Mouse (Mus musculus) 416B (cell line): ENCODE results near the gene Proser1.

Source experiments
- DNase-seq: peaks from one replicate; pipeline ENCODE4 v3.0.0; 2011; ENCODE audit warnings: low read depth

Proser1 gene

DNA sequence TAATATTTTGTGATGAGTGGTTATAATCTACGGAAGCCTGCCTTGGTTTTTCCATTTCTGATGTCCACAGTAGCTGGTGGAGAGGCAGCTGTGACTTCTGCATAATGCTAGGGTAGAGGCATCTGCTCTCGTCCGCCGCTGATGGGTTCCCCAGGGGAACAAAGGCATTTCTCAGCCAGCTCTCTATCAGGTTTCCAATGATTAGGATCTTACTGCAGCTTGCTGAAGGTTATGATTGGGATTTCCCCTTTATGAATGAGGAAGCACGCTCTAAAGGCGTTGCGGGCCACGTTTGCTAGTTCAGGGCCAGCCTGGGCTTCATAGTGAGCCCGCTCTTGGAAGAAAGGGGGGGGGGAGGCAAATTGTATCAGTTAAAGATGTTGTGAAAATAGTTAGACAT lies 3.0 kb downstream of the Proser1 start:
- peak; percentile 20 for DNase-seq

DNA sequence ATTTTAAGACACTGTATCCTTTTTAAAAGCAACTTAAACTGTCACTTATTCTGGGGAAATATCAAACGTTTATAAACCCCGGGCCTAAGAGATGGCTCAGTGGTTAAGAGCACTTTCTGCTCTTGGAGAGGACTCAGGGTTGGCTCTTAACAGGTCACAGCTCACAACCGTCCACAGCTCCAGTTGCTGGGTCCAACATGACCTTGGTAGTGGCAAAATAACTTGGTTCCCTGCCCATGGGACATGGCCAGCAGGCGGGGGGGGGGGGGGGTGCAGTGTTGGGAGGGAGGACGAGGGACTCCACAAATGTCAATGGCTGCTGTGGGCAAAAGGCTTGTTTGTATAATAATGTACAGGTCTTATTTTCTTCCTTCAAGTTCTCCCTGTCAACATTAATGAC lies 3.9 kb downstream of the Proser1 start:
- DNase-seq: no peak

DNA sequence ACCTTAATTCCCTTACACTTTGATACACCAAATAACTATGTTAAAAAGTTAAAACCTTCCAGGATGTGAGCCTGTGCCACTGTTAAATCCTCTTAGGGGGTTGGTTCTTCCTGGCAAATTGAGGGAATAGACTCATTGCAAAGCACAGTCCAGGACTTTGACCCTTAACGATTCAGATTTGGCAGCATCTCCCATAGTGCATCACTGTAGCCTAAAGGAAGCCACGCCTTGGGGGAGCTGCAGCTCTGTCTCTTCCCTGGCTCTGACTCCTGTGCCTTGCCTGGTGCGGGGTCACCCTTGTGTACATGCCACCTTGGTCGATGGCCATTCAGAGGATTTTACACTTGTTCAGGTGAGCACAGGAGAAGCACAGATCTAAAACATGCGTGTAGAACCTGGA lies 6.2 kb downstream of the Proser1 start:
- no peak for DNase-seq

DNA sequence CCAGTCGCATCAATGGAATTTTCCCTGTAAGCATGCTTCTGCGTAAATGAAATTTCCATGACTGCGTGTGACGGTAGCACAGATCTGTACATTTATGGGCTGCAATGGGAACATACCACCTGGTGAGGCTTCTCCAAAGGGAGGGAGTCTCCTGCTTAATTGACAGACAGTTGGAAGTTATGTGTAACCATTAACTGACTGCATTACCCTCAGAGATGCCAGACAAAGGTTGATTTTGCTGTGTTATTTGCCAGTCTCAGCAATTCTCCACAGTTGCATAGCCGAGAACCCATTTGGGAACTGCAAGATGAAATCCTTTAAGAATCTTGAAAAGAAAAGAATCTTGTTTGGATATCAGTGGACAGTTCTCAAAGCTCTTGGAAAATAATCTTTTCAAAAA lies 8.6 kb downstream of the Proser1 start:
- DNase-seq: no peak

DNA sequence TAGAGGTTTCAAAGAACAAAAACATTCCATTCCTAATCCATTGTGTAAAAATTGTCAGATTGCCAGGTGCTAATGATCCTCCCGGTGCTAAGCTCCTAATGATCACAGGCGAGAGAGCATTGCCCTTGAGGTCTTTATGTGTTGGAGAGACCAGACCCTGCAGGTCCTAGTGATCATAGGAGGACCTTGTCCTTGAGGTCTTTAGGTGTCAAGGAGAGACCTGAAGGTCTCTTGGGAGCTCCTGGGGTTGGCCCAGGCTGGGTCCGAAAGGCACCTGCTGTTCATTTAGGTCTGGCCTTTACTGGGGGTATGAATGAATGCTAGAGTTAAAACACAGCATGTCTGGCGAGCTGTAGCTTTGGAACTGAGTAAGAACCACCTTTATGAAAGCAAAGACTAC lies 10.7 kb downstream of the Proser1 start:
- DNase-seq: no peak

DNA sequence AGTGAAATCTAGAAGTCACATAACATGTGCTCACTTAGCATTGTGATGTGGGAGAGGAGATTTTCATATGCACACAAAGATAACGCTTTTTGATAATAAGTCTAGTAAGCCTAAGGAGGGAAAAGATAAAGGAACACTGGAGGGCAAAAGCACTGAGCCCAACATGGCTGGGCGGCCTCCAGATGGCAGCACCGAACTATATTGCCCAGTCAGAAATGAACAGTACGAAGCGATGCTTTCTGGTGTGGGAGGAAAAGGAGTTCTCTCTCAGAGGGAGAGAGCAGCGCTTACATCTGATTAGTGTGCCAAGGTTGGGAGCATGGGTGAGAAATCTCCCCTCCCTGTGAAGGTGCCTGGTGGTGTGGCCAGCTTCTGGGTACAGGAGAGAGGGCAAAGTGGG lies 12.4 kb downstream of the Proser1 start:
- DNase-seq: peak; percentile 21

DNA sequence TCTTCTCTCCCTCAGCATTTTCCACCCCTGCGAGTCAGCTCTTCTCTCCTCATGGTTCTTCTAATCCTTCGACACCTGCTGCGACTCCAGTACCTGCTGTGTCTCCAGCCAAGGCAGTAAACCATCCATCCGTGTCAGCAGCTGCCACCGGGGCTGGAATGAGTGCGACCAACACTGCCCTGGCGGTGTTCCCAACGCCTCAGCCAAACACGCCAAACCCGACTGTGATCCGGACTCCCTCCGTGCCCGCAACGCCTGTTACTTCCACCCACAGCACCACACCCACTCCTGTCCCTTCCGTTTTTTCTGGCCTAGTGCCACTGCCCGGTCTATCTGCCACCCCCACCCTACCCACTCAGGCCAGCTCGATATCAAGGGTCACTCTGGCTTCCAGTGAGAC lies 14.0 kb downstream of the Proser1 start:
- no peak for DNase-seq

DNA sequence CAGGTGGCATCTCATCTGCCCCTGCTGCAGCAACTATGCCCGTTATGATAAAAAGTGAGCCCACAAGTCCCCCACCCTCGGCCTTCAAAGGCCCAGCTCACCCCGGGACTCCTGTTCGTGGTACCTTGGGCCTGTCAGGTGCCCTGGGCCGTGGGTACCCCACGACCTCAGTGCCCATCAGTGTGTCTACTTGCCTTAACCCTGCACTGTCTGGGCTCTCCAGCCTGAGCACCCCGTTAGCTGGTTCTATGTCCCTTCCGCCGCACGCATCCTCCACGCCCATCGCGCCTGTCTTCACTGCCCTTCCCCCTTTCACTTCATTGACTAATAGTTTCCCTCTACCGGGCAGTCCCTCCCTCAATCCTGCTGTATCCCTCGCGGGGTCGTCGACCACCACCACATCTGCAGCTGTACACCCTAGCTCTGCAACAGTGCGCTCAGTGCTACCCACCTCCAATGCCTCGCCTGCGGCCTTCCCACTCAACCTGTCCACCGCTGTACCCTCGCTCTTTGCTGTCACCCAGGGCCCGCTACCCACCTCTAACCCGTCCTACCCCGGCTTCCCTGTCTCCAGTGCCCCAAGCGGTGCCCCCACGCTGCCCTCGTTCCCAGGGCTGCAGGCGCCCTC lies 15.1 kb downstream of the Proser1 start:
- DNase-seq: no peak

DNA sequence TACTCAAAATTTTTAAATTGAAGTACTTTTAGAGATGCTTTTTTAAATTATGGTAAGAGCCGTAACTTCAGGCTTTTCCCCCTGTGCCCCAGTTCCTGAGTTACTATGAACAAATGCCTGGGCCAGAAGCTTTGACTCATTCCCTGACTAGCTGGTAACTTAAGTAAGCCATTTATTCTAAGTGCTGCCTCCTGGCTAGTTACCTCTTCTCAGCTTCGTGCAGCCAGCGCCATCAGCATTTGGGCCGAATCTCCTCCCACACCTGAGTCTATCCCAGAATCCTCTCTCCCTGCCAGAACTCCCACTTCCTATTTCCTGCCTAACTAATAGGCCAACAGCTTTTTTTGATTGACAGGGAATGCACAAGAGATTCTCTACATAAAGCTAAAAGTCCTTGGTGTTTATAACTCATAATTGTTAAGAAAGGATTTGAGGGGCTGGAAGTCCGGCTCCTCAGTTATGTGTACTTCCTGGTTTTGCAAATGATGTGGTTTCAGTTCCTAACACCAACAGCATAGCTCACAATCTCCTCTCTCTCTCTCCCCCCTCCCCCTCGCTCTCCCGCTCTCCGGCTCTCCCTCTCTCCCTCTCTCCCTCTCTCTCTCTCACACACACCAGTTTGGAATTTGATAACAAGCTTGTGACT lies 20.1 kb downstream of the Proser1 start:
- DNase-seq: peak; percentile 17

DNA sequence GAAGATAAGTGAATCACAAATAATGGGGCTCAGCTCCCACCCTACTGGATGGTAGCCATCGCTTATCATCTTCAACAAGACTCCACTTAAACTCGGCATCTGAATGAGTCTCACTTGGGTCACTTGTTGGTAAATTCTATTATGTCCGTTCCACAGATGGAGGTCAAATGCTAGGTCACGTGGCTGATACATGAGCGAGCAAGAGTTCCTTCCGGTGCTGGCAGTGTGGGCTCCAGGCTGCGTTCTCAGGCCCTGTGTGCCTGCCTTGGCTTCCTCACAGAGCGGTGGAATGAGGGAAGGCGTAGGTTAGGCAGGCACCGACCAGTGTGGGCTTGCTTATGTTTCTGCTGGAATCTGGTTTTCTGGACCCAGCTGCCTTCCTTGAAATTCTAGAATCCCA lies 23.1 kb downstream of the Proser1 start:
- no peak for DNase-seq

DNA sequence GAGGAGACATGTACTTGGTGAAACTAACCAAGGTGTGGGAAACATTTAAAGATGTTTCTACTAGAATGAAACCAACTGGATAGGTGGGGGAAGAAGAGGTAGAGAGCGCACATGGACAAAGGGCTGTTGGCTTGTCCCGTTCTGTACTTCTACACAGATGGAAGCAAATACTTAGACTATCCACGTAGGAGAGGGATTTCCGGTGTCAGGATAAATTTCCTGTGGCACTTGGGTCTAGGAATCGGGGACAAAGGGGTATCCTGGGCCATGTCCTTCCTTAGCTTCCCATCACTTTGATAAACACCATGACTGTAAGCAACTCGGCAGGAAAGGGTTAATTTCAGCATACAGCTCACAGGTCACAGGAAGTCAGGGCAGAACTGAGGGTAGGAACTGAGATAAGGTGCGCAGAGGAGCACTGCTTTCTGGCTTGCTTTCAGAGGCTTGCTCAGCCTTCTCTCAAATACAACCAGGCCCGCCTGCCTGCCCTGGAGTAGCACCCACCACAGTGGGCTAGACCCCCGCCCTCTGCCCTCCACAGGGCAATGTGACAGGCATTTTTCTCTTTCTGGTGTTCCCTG lies 23.6 kb downstream of the Proser1 start:
- no peak for DNase-seq

DNA sequence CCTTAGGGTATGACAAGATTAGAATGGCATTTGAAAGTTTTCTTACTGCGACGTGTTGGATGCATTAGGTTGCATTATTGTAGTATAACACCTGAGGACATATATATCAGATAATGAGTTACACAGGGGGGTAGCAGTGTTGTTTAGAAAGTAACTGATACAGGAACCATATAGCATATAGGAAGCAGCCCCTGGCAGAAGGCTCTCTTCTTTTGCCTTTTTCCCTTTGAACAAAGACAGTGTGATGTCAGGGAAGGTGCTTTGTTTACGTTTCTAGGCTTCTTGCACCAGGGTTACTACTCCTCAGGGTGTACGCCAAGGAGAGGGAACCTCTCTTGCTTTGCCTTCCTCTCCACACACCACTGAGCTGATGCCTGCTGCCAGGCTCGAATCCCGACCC lies 24.9 kb downstream of the Proser1 start, which contains the start of gene Stoml3:
TSS of gene Stoml3 (plus strand) at position 301 of the 400 bp plus-strand sequence.
- no peak for DNase-seq

DNA sequence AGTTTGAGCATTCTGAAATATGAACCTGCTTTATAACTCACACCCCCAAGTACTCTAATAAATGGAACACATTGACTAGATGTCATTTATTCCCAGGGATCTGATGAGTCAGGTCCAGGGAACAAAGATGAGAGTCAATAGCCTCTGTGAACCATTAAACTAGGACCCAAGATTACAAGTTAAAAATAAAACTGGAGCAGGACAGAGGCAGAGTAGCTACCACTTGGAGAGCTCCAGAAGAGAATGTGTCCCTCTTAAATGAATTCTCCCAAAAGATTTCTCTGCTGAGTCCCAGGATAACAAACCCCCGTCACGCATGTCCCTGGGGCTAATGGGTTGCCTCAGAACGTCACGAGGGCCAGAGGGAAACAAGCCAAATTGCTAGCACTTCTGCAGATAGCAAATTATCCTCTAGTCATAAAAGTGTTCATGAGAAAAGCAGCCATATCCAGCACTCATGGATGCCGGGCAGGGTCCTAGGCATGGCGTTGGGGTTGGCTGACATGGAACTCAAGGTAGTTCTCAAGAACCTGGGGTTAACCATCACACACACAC lies 35.0 kb downstream of the Proser1 start:
- DNase-seq: no peak

DNA sequence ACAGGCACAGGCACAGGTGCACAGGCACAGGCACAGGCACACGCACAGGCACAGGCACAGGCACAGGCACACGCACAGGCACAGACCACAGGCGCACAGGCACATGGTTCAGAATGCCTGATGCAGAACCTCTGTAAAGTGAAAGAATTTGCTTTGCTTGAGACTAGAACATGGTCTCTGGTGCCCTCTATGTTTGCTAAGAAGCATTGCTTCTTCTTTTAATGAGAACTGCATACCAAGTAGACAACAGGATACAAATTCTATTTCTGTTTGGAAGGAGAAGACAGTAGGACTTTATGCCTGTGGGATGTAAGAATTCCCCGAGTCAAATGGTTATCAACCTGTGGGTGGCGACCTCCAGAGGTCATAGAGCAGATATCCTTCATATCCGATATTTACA lies 39.0 kb downstream of the Proser1 start:
- peak; percentile 62 for DNase-seq

DNA sequence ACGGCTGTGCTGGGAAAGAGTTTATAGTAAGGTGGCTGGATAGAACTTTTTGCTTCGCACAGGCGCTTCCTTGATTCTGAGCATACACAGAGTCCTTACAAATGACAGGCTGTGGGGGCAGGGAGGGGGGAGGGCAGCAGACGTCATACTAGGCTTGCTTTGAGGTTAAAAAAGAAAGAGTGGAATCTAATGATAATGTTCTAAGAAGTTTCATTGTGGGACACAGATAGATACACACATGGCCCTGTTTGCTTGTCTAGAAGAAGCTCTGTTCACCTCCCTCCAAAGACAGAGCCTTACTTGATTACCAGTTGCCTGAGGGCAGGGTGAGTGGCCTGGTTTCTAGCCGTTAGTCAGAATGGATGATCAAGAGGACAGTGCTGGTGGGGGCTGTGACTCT lies 49.6 kb downstream of the Proser1 start:
- DNase-seq: no peak

DNA sequence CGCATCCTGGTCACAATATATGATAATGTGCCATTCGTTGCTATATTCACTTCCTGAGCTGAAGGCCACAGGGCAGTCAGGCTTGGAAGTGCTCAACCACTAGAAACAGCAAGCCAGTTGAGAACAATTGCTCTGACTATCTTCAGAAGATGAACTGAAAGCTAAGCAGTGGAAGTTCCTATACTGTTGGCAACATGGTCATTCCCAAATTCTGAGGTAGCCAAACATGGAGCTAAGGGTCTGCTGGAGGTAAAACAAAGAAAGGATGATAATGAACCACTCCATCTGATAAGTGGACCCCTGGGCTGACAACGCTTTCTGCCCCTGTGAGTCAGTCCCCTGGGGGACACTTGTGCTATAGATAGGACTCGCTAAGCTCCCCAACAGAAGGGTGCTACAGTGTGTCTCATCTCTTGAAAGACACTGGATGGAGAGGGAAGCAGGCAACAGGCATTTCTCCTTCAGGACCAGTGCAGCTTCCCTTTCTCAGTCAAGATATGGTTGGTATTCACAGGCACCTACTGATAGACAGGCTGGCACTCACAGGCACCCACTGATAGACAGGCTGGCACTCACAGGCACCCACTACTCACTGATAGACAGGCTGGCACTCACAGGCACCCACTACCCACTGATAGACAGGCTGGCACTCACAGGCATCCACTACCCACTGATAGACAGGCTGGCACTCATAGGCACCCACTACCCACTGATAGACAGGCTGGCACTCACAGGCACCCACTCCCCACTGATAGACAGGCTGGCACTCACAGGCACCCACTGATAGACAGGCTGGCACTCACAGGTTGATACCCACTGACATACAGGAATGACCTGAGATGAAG lies 51.0 kb downstream of the Proser1 start:
- DNase-seq: no peak

DNA sequence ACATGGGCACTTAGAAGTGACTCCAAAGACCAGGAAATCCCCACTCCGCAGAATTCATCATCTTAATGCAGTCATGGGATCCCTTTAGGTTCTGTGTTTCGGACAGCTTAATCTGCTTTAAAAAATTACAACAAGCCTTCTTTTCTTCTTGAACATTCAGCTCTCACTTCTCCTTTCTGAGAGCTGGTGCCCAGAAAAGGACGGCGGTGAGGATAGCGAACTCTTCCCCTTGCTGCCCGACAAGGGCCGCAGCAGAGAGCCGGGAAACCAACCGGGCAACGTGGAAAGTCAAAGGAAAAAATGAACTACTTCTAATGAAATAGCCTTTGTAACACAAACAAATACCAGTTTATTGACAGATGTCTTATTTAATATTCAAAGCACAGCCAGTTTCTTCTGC lies 59.3 kb downstream of the Proser1 start:
- DNase-seq: no peak

DNA sequence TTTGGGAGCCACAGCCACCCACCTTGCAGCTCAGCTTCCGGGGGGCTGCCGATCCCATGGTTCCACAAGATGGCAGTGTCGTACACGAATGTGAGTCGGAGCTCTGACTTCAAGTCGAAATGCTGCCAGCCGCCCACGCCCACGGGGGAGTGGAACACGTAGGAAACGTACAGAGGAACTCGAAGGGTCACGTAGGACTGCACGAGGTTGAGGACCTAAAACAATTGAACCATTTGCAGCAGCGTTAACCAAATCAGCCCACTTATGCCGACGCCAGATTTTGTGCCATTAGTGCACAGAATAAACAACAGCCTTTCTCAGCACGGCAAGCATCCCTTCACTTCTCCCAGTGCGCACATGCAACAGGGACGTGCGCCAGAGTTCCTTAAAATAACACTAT lies 62.3 kb downstream of the Proser1 start:
- peak; percentile 8 for DNase-seq

DNA sequence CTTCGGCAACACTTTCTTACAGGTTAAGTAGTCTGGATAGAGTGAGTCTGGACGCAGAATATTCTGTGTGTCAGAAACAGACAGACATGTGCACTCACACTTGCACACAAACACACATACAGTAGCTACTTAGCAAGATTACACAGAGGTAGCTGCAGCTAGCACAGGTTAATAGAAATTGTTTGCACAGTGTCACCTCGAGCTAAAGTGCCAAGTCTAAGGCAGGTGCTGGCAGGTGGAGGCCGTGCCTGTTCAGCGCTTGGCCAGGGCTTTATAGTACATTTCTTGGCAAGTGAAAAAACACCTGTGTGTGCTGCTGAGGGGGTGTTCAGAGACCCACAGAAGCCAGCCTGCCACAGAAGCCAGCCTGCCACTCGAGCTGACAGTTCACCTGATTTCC lies 66.8 kb downstream of the Proser1 start:
- no peak for DNase-seq
